Mouse (Mus musculus): ENCODE results near the gene Grem2. TPM values are rescaled to one million over a fixed set of nuclear protein-coding genes. Genes with fewer than 3 reads are reported as not detected.

Grem2 gene
- total RNA-seq (2021) (under 1 TPM in 1 of 2 experiments, not detected in 1; 0.05 TPM), polyA plus RNA-seq (2012; rRNA removed) (0.12 and 0.14 TPM in 2 replicates)
- long read RNA-seq = 0 reads

GRCm38 (mm10) chr1:174921298-174921955 lies at the start of gene Grem2:
Gene Grem2, minus strand, starts transcription at chr1:174921819.
- no peaks in the 10 kb centered on the region for H3K27me3 ChIP-seq (ENCODE audit: control insufficient read depth, insufficient read depth, low read length)
- H3K79me2 ChIP-seq (replicated peaks; ENCODE audit: control insufficient read depth, insufficient read depth, low read length) = no peaks in the 10 kb centered on the region
- H3K27ac ChIP-seq = no peak within 1 kb of the TSS
- intact Hi-C loops (cut with DNase I) = no loop called here
- DNase-seq = peak in 1 of 2 experiments; percentile 8
- H3K4me1 ChIP-seq (ENCODE audit: control insufficient read depth, insufficient read depth, low read length) = no peaks in the 10 kb centered on the region
- 7% methylated on average over 30 of the region's 30 CpGs for WGBS
- H3K4me3 ChIP-seq = no peak within 1 kb of the TSS
- H3K36me3 ChIP-seq (ENCODE audit: control insufficient read depth, insufficient read depth, low read length) = no peaks in the 10 kb centered on the region
- TF ChIP-seq EP300 (IDR thresholded peaks at IDR 0.05; ENCODE audit: insufficient read depth, low read depth, low read length) (no peak), POLR2A (IDR thresholded peaks at IDR 0.05; ENCODE audit: insufficient read depth, low read depth, low read length) (no peak), CTCF (IDR thresholded peaks at IDR 0.05) (no peak)
- H3K9ac ChIP-seq (ENCODE audit: low read depth, low read length) = no peak within 1 kb of the TSS

- no peak for DNase-seq
- Histone ChIP-seq H3K79me2 (replicated peaks; ENCODE audit: control insufficient read depth, insufficient read depth, low read length) (no peaks in the 10 kb centered on the region), H3K4me1 (ENCODE audit: control insufficient read depth, insufficient read depth, low read length) (no peaks in the 10 kb centered on the region), H3K27ac (no peak overlapping the region), H3K9ac (ENCODE audit: low read depth, low read length) (no peak overlapping the region), H3K27me3 (ENCODE audit: control insufficient read depth, insufficient read depth, low read length) (no peaks in the 10 kb centered on the region), H3K4me3 (no peak overlapping the region), H3K36me3 (ENCODE audit: control insufficient read depth, insufficient read depth, low read length) (no peaks in the 10 kb centered on the region)
- TF ChIP-seq EP300 (IDR thresholded peaks at IDR 0.05; ENCODE audit: insufficient read depth, low read depth, low read length) (no peak), CTCF (IDR thresholded peaks at IDR 0.05) (no peak), POLR2A (IDR thresholded peaks at IDR 0.05; ENCODE audit: insufficient read depth, low read depth, low read length) (no peak)
- intact Hi-C loops (cut with DNase I) = no loop called here
- WGBS = 93% methylated on average over 3 of the region's 3 CpGs
Measured at GRCm38 (mm10) chr1:174959837-174960236, 38.2 kb upstream of the Grem2 start.

- intact Hi-C loops (cut with DNase I) = no loop called here
- no peak for DNase-seq
- Histone ChIP-seq H3K79me2 (replicated peaks; ENCODE audit: control insufficient read depth, insufficient read depth, low read length) (no peaks in the 10 kb centered on the region), H3K27me3 (ENCODE audit: control insufficient read depth, insufficient read depth, low read length) (no peaks in the 10 kb centered on the region), H3K27ac (no peak overlapping the region), H3K4me1 (ENCODE audit: control insufficient read depth, insufficient read depth, low read length) (no peaks in the 10 kb centered on the region), H3K4me3 (no peak overlapping the region), H3K36me3 (ENCODE audit: control insufficient read depth, insufficient read depth, low read length) (no peaks in the 10 kb centered on the region), H3K9ac (ENCODE audit: low read depth, low read length) (no peak overlapping the region)
- 66% methylated on average over 3 of the region's 3 CpGs for WGBS
- TF ChIP-seq CTCF (IDR thresholded peaks at IDR 0.05) (no peak), POLR2A (IDR thresholded peaks at IDR 0.05; ENCODE audit: insufficient read depth, low read depth, low read length) (no peak), EP300 (IDR thresholded peaks at IDR 0.05; ENCODE audit: insufficient read depth, low read depth, low read length) (no peak)
Measured at GRCm38 (mm10) chr1:174931003-174931619, 9.5 kb upstream of the Grem2 start.

- TF ChIP-seq POLR2A (IDR thresholded peaks at IDR 0.05; ENCODE audit: insufficient read depth, low read depth, low read length) (no peak), CTCF (IDR thresholded peaks at IDR 0.05) (no peak)
- no peak overlapping the region for H3K27ac ChIP-seq
- intact Hi-C loops (cut with DNase I) = no loop called here
- H3K4me1 ChIP-seq (ENCODE audit: control insufficient read depth, insufficient read depth, low read length) = no peaks in the 10 kb centered on the region
- no peaks in the 10 kb centered on the region for H3K79me2 ChIP-seq (replicated peaks; ENCODE audit: control insufficient read depth, insufficient read depth, low read length)
- DNase-seq = no peak
- no peaks in the 10 kb centered on the region for H3K27me3 ChIP-seq (ENCODE audit: control insufficient read depth, insufficient read depth, low read length)
- no peak overlapping the region for H3K9ac ChIP-seq (ENCODE audit: low read depth, low read length)
- no peaks in the 10 kb centered on the region for H3K36me3 ChIP-seq (ENCODE audit: control insufficient read depth, insufficient read depth, low read length)
- 53% methylated on average over 7 of the region's 7 CpGs for WGBS
- no peak overlapping the region for H3K4me3 ChIP-seq
Measured at GRCm38 (mm10) chr1:174929459-174930181, 8.0 kb upstream of the Grem2 start.

- no peak overlapping the region for H3K4me3 ChIP-seq
- no peak overlapping the region for H3K27ac ChIP-seq
- H3K36me3 ChIP-seq (ENCODE audit: control insufficient read depth, insufficient read depth, low read length) = no peaks in the 10 kb centered on the region
- H3K9ac ChIP-seq (ENCODE audit: low read depth, low read length) = no peak overlapping the region
- no peak for DNase-seq
- no peaks in the 10 kb centered on the region for H3K79me2 ChIP-seq (replicated peaks; ENCODE audit: control insufficient read depth, insufficient read depth, low read length)
- WGBS = 93% methylated on average over 4 of the region's 4 CpGs
- intact Hi-C loops (cut with DNase I) = no loop called here
- no peaks in the 10 kb centered on the region for H3K4me1 ChIP-seq (ENCODE audit: control insufficient read depth, insufficient read depth, low read length)
- H3K27me3 ChIP-seq (ENCODE audit: control insufficient read depth, insufficient read depth, low read length) = no peaks in the 10 kb centered on the region
- no peak for TF ChIP-seq EP300 (IDR thresholded peaks at IDR 0.05; ENCODE audit: insufficient read depth, low read depth, low read length)
- TF ChIP-seq POLR2A (IDR thresholded peaks at IDR 0.05; ENCODE audit: insufficient read depth, low read depth, low read length) = no peak
- TF ChIP-seq CTCF (IDR thresholded peaks at IDR 0.05) = no peak
Measured at GRCm38 (mm10) chr1:174918949-174919348, 2.7 kb downstream of the Grem2 start.
